Mouse (Mus musculus): ENCODE data around the gene Cdkn2aip.

The Cdkn2aip gene

DNA sequence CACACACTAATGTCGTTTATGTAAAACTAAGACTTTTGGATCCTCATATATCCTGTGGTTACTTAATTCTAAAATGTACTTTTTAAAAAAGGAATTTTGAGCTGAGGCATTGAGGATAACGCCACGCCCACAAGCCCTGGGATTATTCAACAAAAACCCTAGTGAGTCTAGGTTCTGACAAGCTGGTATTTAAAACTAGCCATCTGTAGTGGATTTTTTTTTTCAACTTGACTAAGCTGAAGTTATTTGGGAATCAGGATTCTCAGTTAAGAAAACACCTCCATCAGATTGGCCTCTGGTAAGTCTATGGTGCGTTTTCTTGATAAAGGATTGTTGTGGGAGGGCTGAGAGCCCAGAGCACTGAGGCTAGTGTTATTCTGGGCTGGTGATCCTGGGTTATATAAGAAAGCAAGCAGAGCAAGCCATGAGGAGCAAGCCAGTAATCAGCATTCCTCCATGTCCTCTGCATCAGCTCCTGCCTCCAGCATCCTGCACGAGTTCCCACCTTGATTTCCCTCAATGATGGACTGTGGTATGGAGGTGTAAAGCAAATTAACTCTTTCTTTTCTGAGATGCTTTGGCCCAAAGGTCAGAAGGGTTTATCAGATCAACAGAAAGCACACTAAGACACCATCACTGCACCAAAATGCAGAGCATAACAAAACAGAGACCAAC lies 18.2 kb downstream of the Cdkn2aip start:
- DNase-seq (ENCODE audit: low spot score in 2 of 2), result peak; percentile 53 to 74

DNA sequence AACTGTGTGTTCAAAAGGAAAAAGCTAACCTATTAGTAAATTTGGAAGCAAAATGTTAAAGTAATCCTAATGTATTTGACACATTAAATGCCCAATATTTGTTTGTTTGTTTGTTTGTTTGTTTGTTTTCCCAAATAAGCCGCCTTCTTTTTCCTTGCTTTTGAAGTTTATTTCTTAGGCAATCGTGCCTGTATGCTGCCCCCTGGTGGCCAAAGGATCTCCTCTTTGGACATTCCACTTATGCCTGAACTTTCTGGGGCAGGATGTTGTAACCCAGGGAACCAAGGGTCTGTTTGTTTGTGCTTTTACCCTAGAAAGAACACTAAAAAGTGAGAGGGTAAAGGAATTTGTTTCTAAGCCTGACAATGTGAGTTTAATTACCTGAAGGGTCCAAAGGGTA lies 20.6 kb downstream of the Cdkn2aip start:
- peak; percentile 72 to 88 for DNase-seq (ENCODE audit: low spot score in 2 of 2)

DNA sequence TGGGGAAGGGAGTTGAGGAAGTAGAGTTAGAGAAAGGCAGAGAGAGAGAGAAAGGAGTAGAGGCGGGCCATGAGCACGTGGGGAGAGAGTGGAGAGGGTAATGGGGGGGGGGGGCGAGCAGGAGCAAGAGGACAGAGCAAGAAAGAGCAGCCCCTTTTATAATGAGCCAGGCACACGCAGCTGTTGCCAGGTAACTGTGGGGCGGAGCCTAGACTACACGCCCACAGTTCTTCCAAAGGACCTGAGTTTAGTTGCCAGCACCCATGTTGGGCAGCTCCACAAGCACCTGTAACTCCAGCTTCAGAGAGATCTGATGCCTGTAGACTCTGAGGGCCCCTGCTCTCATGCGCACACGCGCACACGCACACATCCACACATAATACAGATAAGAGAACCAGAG lies 21.9 kb downstream of the Cdkn2aip start:
- no peak for DNase-seq (ENCODE audit: low spot score in 2 of 2)

DNA sequence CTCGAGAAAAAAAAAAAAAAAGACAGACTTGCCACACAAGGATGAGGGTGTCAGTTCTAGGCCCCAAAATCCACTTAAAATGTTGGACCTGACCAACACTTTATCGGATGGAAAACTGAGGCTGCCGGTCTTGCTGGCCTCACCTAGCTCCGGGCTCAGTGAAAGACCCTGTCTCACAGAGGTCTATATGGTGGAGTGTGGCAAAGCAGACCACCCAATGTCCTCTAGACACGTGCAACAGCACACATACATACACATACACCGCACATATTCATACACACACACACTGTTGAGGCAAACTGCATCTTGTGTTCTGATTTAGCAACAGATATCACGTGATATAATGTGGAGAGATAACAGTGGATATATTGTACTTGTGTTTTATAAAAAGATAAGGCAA lies 22.4 kb downstream of the Cdkn2aip start:
- no peak for DNase-seq (ENCODE audit: low spot score in 2 of 2)

DNA sequence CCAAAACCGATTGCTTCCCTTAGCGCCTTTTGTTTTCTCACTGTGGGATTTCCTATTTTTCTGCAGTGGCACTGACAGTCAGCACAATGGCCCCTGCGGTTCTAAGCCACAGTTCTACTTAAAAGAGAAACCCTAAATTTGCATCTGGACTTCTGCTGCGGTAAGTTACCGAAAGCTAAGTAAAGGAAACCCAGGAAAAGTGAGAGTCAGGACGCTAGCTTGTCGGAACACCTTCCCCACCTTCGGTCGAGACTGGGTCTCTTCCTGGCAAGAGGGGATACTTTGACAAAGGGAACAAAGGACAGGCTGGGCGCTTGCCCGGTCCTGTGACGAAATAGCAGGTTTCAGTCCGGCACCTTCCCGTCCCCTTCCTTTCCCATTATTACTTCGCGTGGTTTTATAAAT lies 23.1 kb downstream of the Cdkn2aip start:
- no peak for DNase-seq (ENCODE audit: low spot score in 2 of 2)

DNA sequence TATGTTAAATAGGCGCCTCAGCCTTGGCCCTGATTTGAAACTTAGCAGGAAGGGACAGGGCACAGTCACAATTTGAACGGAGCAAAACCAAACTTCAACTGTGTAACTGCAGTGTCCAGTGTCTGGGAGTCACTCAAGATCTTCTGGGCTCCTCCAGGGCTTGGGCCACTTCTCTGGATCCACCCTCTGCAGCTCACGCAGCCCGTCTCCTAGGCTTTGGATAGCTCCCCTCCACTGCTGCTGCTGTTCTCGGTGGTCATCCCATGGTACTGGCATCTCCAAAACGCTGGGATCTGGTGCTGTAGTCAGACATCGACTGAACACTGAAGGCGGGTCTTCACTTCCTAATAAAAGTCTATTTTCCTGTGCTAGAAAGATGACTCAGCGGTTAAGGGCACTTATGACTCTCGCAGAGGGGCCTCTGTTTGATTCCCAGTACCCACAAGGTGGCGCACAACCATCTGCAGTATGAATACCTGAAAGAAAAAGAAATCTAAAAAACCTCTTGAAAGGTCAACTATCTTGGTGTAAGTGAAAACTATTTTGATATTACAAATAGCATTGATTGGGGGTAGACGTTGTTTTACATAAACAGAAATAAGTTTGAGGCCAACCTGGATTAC lies 23.9 kb downstream of the Cdkn2aip start:
- DNase-seq (ENCODE audit: low spot score in 2 of 2), result no peak

DNA sequence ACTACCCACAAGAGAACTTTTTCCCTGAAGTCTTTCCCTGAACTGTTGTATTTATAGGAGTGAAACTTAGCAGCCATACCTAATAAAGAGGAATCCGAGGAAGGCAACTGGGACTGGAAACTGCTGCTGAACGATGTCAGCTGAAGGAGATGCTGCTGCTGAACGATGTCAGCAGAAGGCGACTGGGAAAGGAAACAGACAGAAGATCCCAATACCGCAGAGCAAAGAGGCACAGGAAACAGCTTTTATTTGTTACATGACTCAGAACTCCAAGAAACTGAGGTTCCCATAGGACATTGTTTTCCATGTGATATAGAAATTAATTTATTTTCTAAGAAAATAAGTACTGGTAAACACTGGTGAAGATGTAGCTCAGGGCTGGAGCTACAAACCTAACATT lies 29.3 kb downstream of the Cdkn2aip start:
- no peak for DNase-seq (ENCODE audit: low spot score in 2 of 2)

DNA sequence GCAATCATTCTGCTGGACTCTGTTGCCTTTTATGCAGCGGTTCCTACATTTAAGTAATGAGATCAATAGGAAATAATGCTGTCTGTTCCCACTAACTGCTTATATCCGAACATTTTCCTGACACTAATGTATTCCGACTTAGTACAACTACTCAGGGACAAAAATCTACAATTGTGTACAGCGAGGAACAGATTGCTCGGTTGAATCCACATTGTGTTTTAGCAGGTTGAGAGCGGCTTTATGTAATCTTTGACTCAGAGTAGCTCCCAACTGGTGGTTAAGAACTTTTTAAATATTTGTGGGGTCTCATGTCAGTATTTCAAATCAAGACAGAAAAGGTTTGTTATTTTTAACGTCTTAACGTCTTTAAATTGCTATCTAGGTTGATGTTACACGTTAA lies 29.7 kb downstream of the Cdkn2aip start:
- no peak for DNase-seq (ENCODE audit: low spot score in 2 of 2)

DNA sequence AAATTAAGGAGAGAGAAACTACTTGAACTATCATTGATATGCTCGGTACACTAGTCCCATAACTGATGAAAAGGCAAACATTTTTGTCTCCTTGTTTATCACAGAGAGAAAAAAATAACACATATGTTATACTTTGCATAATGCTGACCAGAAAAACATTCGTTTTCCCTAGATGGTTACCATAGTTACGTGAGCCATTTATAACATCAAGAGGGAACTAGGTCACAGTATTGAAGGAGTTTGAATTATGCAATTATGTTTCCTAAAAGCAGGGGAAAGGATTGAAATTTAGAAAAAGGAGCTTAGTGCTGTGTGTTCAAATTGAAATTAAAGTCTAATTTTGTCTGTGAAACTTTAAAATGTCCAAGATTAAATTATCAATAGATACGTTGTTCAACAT lies 33.4 kb downstream of the Cdkn2aip start:
- no peak for DNase-seq (ENCODE audit: low spot score in 2 of 2)

DNA sequence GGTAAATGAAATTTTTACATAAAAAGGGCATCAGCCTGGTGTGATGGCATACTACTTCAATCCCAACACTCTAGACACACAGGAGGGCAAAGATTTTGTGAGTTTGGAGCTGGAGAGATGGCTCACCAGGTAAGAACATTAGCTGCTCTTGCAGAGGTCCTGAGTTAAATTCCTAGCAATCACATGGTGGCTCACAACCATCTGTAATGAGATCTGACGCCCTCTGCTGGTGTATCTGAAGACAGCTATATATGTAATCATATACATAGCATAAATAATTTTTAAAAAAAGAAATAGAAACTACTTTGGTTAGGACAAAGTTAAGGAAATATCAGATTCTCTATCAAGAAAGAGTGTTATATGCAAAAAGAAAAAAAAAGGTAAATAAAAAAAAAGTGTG lies 34.1 kb downstream of the Cdkn2aip start:
- DNase-seq (ENCODE audit: low spot score in 2 of 2), result no peak

DNA sequence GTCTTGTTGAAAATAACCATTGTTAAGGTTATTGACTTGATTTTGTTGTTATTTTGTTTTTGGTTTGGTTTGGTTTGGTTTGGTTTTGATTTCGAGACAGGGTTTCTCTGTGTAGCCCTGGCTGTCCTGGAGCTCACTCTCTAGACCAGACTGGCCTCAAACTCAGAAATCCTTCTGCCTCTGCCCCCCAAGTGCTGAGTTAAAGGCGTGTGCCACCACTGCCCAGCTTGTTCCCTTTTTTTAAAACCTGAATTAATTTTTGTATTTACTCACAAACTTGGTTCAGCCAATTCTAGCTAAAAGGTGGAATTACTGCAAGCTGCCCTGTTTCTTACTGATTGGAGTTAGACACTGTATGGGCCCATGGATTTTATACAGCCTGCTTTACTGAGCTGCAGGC lies 37.1 kb downstream of the Cdkn2aip start:
- no peak for DNase-seq (ENCODE audit: low spot score in 2 of 2)

DNA sequence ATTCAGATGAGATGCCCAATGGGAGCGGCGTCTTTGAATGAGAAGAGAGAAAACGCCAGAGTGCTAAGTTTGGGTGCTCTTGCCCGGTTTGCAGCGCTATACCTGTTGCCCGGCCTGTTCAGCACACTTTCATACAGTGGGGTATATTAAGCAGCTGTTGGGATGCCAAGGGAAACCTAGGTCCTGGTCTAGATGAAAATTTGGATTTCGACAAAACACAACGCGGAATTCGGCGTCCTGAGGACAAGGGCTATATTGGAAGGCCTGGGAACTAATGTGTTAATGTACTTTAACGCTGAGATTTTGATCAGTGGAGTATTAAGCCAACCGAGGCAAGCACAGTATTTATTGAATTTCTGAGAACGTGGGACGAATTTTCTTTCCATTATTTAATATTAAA lies 37.5 kb downstream of the Cdkn2aip start:
- peak in 1 of 2 experiments; percentile 47 for DNase-seq (ENCODE audit: low spot score in 2 of 2)

DNA sequence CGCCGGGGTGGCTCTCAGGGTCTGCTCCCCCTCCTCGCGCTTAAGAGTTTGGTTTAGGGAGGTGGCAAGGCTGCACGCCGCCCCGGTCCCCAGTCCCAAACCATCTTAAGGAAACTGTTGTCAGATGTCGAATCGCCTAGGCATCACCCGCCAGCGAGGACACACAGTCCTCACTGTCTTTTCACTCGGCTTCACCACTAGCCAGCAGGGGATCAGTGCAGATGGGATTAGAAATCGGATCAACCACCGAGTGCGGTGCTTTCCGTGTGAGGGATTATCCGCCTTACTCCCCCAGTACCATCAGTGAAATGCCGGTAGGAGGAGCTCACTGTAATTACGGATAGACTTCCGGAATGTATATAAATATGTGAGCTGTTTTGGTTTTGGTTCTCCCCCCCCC lies 37.9 kb downstream of the Cdkn2aip start:
- DNase-seq (ENCODE audit: low spot score in 2 of 2), result peak; percentile 55 to 64

DNA sequence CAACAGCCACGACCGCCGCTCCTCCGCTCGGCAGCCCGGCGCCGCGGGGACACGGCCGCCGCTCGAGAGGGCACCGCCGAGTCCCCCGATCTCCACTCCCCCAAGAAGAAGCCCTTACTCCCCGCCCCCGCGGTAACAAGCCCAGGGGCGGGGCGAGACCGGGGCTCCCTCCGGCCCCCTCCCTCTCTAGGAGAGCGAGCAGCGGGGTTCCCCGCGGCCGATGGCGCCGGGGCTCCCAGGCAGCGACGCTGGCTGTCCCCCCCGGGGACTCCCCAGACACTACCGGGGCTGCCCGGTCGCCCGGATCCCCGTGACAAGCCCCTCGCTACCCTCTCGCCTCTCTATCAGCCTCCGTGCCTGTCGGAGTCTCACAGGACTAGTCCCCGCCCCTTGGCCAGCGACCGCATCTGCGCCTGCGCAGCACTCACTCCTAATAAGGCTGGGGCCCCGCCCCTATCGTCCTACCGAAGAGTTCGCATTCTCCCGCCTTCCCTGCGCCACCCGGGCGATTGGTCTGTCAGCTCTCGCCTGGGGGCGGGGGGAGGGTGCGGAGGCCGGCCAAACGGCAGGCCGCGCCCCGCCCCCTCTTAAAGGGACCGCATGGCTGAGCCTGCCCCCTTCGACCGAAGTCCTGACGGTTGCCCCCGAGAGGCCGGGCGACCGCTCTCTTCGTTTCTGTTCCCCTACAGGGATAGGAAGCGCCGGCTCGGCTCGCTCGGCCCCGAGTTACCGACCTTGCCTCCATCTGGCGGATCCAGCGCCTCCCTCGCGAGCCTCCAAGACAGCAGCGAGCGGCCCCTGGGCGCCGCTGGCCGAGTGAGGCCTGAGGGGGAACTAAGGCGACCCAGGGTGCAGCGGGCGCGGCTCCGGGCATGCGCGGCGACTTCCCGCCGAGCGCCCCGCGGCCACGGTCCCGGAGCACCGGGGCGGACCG lies 38.7 kb downstream of the Cdkn2aip start, which contains the start of gene Ing2:
Gene Ing2, minus strand, starts transcription at position 780 of the 934 bp plus-strand sequence.
- DNase-seq (ENCODE audit: low spot score in 2 of 2), result peak; percentile 100

DNA sequence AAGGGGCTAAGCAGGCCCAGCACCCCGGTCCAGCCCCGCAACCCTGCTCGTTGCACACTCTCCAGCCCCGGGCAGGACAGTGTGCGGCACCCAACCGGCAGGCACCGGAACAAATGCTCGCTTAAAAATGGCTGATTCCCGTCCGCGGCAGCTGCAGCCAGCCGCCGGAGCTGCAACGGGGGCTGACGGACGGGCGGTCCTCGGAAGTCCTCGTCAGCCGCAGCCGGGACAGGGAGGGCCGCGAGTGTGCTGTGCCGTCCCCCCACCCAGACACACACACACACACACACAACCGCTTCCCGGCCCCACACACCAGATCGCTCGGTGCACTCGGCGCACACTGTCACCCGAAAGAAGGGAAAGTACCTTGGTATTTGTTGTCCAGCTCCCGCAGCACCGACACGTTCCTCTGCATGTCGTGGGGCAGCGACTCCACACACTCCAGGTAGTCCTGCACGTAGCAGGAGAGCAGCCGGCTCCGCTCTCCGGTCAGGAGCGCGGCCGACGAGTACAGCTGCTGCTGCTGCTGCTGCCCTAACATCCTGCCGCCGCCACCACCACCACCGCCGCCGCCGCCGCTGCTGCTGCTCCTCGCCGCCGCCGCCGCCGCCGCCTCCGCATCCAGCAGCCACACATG lies 39.5 kb downstream of the Cdkn2aip start:
- peak; percentile 61 to 66 for DNase-seq (ENCODE audit: low spot score in 2 of 2)

DNA sequence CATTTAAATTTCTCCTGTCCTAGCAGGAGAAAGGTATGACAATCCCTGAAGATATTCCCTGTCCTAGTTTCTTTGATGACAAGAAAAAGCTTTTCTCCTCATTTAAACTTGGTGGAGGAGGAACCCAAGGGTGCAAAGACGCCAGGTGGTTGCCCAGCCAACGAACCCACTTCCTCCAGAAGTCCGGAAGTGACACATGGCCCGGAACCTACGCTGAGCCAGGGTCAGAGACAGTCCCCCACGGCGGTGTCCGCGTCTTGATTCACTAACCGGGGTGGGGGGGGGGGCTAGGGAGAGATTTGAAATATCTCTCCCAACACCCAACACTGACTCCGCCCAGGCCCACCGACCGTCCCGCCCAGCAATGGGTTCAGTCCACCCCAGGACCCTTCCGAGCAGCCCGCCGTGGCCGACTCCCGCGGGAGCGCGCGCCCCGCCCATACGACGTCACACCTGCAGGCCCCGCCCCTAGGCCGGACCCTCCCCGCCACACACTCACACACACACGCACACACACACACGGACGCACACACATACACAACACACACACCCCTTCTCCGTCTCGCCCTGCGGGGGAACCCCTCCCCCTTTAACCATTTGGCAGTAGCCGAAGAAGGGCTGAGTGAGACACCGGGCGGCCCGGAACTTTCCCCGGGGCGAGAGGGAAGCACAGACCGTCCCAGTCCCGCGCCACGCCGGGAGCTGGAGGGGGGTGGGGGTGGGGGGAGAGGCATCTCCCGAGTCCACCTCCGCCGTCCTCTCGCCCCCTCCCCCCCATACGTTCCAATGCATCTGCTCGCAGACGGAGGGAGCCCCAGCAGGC lies 40.2 kb downstream of the Cdkn2aip start:
- DNase-seq (ENCODE audit: low spot score in 2 of 2), result peak; percentile 91 to 92

DNA sequence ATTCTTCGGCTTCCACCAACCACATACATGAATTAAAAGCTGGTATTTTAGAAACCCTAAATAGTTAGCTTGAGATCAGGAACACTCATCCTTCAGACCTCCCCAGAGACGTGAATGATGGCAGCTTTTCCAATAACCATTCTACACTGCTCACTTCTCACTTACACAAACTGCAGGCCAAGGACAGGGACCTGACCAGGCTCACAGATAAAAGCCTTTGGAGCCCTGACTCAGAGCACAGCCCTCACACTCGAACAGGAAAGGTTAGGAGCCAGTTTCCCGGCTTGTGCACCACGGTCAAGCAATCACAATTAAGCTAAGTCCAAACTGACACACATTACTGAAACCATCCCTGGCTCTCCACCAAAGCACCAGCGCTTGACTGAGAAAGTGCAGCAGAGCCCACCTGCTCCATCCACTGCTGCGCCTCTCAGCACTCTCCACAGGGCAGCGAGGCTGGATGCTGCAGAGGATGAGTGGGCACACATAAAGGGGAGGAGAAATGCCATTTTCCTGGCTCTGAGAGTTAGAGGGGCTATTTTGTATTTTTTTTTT lies 49.4 kb downstream of the Cdkn2aip start:
- no peak for DNase-seq (ENCODE audit: low spot score in 2 of 2)

DNA sequence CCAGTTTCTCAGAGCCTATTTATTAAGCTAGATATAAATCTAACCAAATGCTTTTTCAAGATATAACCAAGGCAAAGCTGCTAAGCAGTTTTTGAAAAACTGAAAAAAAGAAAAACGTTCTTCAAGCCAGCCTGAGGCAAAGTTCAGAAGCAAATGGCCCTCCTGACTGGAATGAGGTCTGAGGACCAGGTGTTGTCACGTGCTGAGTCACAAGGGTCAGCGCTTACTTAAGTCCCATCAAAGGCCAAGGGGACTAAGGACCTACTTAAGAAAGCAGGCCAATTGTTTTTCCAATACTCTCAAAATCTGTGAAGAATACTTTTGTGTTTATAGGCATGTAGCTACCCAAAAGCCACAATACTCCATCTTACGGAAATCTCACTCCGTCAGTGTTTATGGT lies 50.5 kb downstream of the Cdkn2aip start:
- no peak for DNase-seq (ENCODE audit: low spot score in 2 of 2)

DNA sequence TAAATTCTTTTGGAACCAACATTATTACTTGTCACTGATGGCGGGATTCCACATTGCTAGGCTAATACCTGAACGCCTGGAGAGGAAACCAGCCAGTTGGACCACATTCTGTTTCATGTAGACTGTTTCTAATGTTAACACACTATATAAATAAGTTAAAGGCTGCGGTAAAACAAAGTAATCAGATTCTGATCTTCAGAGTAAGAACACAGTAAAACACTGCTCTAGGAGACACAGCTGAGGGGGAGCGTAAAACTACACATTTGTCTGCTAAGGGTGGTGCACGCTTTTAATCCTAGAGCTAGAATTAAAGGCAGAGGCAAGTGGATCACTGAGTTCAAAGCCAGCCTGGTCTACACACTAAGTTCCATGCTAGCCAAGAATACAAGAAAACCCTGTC lies 51.0 kb downstream of the Cdkn2aip start:
- no peak for DNase-seq (ENCODE audit: low spot score in 2 of 2)

DNA sequence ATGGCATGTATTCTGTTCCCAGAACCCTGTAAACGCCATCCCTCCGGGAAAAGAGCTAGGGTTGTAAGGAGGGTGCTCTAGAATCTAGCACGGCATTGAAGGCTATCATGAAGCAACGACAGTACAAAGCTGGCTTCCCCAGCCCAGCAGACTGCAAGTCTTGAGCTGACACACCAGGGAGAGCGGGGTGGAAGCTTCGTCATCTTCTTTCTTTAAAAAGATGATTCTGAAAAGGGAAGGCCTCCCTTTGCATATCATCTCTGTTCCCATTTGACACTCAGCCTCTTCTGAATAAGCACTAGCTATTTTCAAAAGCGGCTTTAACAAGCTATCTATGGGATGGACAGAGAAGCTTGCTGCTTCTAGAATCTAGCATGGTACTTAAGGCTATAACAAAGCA lies 53.3 kb downstream of the Cdkn2aip start:
- no peak for DNase-seq (ENCODE audit: low spot score in 2 of 2)

DNA sequence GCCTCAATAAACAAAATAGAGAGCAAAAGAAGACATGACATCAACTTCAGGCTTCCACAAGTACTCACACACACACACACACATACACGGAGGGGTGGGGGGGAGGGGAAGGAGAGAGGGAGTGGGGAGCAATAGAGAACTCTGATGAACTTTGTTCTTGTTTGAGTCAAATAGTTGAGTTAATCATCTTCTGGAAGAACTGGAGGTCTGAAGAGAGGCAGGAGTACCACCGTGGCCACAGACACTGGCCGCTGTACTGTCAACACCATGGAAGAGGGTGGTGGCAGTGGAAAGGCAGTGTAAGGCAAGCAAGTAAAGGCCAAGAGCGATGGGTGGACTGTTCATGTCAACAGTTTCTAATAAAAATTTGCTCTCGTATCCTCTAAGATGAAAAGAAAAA lies 54.3 kb downstream of the Cdkn2aip start:
- no peak for DNase-seq (ENCODE audit: low spot score in 2 of 2)

Measured in right cerebral cortex, postnatal 10 days (tissue).